Mouse (Mus musculus): ENCODE measurements around the gene 2410004P03Rik. TPM values are rescaled to one million over a fixed set of nuclear protein-coding genes. Genes with fewer than 3 reads are reported as not detected.
A peak's percentile ranks its signal among the peaks of the same experiment; 100 is the strongest.

Gene 2410004P03Rik
- total RNA-seq (2021) = under 1 TPM; 0.25 to 0.61 TPM

- DNase-seq = peak in 1 of 2 experiments; percentile 58
These were observed at the start of gene 2410004P03Rik for GRCm38 (mm10) chr12:17011100-17011870. Gene 2410004P03Rik, minus strand, starts transcription at chr12:17011727.

DNA sequence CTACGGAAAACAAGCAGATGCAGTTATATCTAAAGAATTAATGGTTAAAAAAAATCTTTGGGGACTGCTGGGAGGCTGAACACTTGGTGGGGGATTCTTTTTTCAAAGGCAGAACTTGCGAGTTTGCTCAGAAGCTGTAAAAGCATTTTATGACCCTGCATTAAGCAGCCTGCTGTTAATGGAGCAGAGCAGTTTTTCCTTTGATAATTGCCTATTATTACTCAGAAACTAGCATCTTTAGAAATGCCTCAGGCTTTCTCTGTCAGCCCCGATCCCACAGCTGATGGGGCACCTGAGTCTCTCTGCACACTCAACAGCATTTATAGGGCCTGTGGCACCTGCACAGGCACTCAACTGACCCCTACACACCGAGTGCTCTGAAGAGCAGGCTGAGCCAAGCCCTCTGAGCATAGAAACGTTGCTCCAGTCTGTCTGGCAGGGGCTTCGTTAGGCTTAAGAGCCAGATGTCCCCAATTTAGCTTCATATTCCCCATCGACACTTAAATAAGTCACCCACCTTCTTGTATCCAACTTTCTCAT, 49.7 kb upstream of the 2410004P03Rik start:
- DNase-seq = no peak

GRCm38 (mm10) chr12:17058490-17058889, 47.0 kb upstream of the 2410004P03Rik start:
- DNase-seq = no peak

DNA sequence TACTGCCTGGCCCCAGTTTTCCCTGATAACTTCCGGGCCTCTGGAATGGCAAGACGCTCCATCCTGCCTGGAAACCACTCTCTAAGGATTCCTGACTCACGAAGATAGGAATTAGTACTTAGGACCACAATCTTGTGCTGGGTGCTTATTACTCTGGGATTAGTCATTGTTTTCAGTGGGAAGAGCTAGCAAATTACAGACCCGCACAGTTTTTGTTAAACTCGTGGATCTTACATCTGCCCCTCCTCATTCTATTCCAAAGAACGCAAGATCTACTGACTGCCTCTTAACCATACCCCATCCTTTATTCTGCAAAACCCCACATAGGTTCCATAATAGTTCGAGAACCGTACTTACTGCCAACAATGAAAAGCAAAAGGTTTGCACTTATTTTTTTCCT, 45.6 kb upstream of the 2410004P03Rik start:
- no peak for DNase-seq

GRCm38 (mm10) chr12:17055766-17056165, 44.2 kb upstream of the 2410004P03Rik start:
- DNase-seq = no peak

GRCm38 (mm10) chr12:17054691-17055090, 43.2 kb upstream of the 2410004P03Rik start:
- DNase-seq = no peak

- DNase-seq = no peak
These were observed 41.1 kb upstream of the 2410004P03Rik start for GRCm38 (mm10) chr12:17052673-17053072.

DNA sequence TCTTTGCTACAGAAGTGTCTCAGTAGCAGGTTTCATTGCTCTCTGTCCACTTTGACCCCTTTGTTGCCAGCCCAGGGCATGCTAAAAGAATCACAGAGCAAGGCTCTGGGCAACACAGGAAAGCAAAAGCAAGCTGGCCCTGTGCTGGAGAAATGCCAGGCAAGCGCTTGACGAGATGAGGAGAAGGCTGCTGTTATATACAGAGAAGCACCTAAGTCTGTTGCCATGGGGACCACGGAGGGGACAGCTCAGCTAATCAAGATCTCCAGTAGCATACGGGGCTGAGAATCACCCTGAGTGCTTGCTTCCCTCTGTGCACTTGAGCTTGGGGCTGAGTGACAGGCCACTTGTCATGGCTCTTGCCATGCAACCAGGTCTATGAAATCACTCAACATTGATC, 39.5 kb upstream of the 2410004P03Rik start:
- no peak for DNase-seq

DNA sequence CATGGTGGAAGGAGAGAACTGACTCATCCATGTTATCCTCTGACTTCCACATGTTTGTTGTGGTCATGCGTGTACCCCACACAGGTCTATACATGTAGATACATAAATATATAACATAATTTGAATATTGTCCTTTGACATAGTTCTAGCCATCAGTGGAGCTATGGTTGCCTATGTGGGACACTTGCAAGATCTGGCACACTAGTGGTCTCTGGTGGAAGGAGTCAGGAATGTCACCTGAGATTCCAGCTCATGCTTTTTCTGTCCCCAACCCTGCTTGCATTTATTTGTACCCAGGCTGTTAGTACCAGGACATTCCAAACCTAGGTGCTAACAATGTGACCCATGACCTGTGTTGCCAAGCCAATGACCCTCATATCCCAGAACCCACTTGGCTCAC, 38.3 kb upstream of the 2410004P03Rik start:
- no peak for DNase-seq

DNA sequence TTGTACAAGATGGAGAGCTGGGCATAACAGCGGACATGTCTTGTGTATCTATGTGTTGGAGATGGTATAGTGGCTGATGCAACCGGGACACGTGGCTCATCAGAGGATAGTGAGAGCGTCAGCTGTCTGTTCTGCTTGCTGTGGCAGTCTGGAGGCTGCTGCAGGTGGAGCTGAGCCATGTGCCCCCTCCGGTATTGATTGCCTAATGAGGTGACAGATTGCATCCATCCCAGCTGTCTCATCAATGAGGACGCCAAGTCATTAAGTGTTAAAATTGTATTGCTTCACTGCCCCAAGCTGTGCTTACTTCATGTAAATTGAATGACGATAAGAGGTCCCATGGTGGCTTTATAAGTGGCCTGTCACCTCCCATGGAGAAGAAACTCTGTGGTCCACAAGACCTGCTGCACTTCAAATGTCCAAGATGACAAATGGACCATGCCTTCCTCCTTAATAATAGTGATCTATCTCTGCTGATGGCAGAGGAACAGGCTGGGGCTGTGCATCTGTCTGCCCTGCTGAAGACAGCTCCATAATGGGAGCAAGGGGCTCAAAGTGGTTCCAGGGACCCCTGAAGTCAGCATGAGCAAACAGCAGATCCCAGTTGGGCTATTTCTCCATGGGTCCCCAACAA, 37.6 kb upstream of the 2410004P03Rik start:
- DNase-seq = peak; percentile 40 to 46

GRCm38 (mm10) chr12:17043311-17043710, 31.8 kb upstream of the 2410004P03Rik start:
- no peak for DNase-seq

DNA sequence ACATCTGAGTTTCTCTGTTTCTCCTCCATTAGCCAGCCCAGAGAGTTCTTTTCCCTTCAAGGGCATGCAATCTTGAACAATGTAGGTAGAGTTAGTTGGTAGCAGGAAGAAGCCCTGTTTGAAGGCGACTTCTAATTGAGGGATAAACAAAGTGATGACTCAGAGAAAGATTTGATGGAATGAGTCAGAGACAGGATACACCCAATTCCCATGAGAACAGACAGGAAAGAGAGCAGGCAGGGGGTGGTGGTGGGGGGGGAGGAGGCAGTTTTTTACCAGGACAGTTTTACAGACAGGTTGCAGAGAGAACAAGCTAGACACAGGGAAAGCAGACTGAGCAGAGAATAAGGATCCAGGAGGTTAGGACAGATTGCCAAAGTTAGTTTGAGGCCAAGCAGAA, 29.0 kb upstream of the 2410004P03Rik start:
- no peak for DNase-seq

DNA sequence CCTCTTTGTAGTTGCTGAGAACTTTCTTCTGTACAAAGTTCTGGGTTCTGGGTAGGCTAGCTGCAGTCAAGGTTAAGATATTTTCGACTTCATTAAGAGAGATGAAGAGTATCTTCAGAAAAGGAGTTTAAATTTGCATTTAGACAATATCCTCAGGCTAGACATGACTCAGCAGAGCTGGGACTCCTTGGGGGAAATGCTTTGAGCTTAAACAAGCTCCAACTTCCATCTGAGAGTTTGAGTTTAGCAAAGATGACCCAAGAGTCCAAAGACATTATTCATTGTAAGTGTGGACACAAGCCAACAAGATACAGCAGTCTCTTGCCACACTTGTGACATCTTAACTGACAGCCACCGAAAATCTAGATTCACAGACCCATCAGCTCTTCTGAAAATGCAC, 27.9 kb upstream of the 2410004P03Rik start:
- DNase-seq = no peak

- DNase-seq = no peak
These were observed 26.7 kb upstream of the 2410004P03Rik start for GRCm38 (mm10) chr12:17038246-17038645.

DNA sequence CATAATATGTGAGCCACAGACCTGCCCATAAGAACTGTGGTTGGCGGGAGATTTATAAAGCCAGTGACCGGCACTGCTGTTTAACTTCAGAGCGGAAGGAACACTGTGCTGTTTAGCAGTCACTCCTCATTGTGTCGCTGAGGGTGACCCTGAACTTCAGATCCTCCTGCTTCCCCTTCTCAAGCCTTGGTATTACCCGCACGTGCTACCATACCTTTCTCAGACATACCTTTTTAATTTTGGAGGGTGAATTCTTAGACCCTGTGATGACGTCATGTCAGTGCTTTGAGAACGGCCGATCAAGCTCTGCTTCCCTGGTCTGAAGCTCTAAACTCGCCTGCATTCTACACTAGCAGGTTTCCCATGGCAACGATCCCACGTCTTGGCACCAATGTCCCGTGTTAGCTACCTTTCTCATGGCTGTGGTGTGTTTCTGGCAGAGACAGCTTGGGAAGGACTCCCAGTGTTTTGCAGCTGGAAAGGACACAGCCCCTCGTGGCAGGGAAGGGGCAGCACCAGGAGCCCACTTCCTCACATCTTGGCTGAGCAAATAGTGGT, 25.6 kb upstream of the 2410004P03Rik start:
- no peak for DNase-seq

DNA sequence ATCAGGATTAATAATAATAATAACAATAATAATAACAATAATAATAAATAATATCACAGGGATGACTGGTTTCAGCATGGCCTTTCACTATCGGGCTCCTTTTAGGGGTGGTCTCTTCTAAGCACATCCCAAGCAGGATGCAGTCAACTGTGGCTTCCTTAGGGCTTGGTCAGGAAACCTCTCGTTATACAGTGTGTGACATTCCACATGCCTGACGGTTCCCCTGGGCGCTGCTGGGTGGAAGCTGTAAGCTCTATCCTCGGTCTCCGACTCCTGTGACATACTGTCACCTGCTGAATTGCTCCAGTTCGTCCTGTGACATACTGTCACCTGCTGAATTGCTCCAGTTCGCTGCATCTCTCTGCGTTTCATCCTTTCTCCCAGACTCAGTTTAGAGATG, 25.0 kb upstream of the 2410004P03Rik start:
- DNase-seq = no peak

GRCm38 (mm10) chr12:17035128-17035527, 23.6 kb upstream of the 2410004P03Rik start:
- no peak for DNase-seq

GRCm38 (mm10) chr12:17034671-17035070, 23.1 kb upstream of the 2410004P03Rik start:
- DNase-seq = no peak

GRCm38 (mm10) chr12:17033464-17033841, 21.9 kb upstream of the 2410004P03Rik start:
- DNase-seq = no peak

DNA sequence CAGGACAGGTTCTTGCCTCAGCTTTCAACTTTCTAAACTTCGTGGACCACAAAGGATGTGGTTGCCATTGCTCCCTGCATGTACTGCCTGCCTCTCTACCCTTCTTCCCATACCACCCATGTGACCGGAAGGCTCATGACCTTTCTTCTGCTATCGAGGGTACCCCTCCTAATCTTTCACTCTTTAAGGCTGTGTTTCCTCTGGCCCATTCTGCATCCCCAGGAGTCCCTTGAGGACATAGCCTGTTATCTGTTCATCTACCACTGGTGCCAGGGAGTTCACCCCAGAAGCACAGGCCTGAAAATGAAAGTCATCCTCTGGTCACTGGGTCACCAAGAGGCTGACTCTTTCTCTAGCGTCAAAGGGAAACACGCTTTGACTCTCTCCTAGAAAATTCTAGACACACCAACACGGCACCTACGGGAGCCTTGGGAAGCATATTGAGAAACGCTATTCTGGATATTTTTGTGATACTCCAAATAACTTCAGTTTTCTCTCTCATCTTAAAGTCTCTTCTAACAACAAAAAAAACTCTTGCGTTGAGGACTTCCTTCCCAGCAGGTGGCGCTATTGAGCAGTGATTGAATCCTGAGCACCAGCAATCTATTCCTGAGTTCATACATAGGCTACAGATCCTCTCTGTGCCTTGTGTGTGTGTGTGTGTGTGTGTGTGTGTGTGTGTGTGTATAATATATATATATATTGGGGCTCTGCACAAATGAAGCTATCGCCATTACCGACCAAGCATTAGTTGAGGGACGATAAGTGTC, 21.4 kb upstream of the 2410004P03Rik start:
- peak; percentile 56 to 62 for DNase-seq

DNA sequence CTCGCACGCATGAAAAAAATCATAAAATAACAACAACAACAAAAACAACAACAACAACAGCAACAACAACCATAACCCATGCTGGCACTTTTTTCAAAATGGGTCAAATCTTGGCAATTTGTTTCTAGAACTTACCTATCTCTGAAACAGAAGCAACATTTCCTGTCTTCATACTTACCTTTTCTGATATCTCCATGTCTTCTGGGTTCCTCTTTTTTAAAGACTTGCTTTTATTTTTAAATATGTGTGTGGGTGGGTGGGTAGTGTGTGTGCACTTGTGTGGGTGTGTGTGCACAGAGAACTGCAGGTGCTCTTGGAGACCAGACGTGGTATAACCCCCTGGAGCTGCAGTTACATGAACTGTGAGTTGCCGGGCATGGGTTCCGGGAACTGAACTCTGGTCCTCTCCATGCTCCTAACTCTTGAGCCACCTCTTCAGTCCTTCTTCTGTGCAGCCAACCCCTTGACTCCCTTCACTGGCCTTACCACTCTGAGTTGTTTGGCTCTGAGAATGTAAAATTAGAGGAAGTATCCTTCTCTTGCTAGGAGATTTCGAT, 13.1 kb upstream of the 2410004P03Rik start:
- no peak for DNase-seq

GRCm38 (mm10) chr12:17022145-17022544, 10.6 kb upstream of the 2410004P03Rik start:
- DNase-seq = no peak

All from layer of hippocampus, postnatal 36 days (tissue).